Mouse (Mus musculus): Measurements from ENCODE around the gene Nek7.
A peak's percentile ranks its signal among the peaks of the same experiment; 100 is the strongest.

Nek7 gene

DNA sequence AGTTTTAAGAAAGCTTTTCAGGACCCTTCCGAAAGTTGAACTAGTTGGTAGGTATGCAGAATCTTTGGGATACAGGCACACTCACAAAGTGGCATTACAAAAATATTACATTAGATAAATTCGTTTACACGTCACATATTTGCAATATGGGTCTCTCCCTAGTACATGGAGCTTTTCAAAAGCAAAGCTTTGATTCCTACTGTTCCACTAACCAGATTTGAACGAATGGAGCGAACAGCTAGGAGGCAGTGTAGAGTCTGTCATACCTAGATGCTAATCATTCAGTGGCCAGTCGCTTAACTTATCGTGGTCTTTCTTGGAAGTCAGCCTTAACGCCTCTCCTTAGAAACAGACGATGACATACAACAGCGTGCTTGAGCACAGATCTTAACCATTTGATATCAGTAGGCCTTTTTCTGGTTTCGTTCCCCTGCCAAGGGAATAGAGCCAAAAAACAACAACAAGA is at the start of gene Nek7:
TSS of gene Nek7 (minus strand) at position 146 of the 466 bp plus-strand sequence.
- peak in 1 of 2 experiments; percentile 33 for DNase-seq

- DNase-seq: no peak
Measured at GRCm38 (mm10) chr1:138662342-138662741, 42.4 kb upstream of the Nek7 start.

- no peak for DNase-seq
Measured at GRCm38 (mm10) chr1:138654212-138654611, 34.3 kb upstream of the Nek7 start.

GRCm38 (mm10) chr1:138644991-138645390 is 25.1 kb upstream of the Nek7 start:
- DNase-seq: no peak

GRCm38 (mm10) chr1:138643306-138643830 is 23.4 kb upstream of the Nek7 start:
- no peak for DNase-seq

GRCm38 (mm10) chr1:138640934-138641461 is 21.1 kb upstream of the Nek7 start:
- DNase-seq: no peak

- no peak for DNase-seq
Measured at GRCm38 (mm10) chr1:138637850-138638249, 17.9 kb upstream of the Nek7 start.

DNA sequence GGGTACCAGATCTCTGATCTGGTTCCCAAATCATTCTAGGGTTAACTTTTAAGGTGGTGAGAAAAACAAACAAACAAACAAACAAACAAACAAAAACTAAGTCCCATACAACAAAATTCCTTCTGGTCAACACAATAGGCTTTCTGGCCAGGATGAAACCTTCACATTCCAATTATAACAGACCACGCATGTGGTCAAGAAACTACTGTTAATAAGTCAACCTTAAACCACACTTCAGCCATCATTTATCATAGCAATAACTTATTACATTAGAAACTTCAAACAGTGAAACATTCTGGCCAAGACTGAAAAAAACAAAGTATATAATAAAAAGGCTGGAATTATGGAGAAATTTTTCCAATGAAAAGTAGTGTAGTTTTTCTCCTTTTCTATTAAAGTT is 14.6 kb upstream of the Nek7 start:
- no peak for DNase-seq

DNA sequence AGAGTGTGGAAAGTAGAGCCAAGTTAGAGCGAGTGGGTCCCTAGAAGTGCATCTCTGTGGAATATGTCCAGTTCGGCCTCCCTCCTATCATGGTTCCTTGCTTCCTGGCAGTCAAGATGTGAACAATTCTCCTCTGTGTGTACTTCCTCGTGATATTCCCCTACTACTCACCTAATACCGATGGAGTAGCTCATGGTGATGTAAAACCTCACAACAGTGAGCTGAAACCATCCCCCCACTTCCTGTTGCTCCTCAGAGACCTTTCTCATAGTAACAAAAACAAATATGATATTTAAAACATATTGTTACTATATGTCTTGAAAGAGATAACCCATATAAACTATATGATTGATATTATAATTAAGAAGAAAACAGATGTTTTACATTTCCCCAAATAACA is 9.0 kb upstream of the Nek7 start:
- no peak for DNase-seq

DNA sequence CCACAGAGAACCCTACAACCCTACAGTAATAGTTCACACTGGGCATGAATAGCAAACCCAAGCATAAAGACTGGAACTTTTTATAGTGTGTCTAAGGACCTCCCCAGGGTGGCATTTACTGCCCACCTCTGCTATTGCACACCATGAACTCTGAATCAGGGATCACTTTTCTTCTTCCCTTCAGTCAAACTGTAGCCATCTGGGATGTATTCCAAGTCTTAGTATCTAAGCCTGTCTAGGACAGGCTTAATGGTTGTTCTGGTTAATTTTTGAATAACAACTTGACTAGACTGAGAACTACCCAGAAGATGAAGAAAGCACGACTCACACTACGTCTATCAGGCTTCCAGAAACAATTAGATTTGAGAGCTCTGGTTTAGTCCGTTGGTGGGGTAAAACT is 8.5 kb upstream of the Nek7 start:
- no peak for DNase-seq

GRCm38 (mm10) chr1:138627804-138628203 is 7.9 kb upstream of the Nek7 start:
- DNase-seq: no peak

DNA sequence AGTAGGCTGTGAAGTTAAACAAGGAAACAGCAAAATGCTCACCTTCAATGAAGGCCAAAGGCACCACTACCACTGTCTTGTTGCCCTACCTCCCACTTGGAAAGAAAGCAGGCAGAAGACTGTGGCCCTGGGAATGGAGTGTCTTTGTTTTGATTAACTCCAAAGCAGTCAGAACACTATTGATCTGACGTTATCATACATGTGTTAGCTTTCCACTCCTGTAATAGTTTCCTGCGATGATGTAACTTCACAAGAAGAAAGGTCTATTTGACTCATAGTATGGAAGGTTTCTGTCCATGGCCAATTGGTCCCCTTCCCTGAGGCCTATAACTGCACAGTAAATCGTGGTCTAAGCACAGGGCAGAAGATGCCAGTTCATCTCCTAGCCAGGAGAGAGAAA is 6.3 kb upstream of the Nek7 start:
- DNase-seq: no peak

DNA sequence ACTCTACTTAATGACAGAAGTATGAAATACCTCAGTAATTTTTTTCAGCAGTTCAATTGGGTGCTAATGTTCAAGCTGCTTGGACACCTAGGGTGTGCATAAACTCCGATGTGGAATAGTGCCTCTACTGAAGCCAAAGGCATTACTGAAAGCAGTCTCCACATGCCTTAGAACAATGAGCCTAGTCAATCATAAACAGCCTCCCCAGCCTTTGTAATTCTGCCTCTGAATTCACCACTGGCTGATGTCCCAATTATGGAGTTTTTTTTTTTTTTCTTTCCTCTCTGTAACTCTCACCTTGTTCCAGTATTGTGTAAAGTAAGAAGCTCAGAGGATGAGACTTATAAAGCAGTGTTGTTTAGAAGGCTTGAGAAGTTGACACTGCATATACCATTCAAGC is 3.9 kb upstream of the Nek7 start:
- DNase-seq: no peak

- DNase-seq: no peak
Measured at GRCm38 (mm10) chr1:138622831-138623230, 2.9 kb upstream of the Nek7 start.

- DNase-seq: no peak
Measured at GRCm38 (mm10) chr1:138622431-138622830, 2.5 kb upstream of the Nek7 start.

DNA sequence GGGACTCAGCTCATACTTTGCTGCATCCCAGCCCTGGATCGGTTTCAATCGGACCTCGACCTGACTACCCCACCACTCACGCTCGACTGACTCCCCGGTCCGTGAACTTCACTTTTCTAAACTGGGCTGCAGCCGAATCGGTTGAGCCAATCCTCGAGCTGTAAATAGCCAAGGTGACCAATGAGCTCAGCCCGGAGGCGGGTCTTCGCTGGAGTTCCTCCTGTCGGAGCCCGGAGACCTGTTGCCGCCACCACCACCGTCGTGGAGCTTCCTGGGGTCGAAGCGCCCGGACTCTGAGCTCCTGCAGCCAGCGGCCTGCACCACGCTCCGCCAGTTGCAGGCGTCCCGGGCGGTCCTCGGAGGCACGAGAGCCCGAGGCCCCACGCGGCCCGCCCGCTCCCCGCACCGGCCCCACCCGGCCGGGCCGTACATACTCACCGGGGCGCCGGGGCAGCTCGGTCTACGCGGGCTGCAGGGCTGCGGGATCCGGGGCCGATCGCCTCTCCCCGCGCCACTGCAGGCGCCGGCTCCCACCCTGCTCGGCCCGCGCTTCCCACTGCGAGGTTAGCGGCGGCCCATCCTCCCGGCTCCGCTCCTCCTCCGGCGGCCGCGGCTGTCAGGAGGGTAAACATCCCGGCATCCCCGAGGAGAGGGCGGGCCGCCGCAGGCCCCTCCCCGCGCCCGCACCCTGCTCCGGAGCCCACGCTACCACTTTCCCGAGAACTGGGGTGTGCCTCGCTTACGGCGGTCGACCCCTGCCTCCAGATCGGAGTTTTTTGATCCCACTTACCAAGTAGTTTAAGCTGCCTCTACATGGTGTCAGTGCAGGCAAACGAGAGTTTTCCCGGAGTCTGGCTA is 598 bp downstream of the Nek7 start:
- DNase-seq: peak; percentile 96

DNA sequence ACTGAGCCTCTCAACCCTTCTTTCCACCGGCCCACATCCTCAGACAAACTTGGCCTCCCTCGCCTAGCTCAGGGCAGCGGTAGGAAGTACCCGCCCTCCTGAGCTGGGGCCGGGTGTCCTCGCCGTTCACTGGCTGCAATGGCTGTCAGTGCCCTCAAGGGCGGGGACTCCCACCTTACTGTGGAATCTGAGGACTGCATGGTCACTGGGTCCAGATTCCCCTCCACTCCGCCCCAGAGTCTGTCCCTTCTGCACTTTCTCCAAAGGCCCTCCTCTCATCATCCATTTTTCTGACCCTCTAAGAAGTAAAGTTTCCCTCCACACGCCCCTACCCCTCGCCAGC is 2.0 kb downstream of the Nek7 start:
- DNase-seq: peak; percentile 81 to 82

- DNase-seq: no peak
Measured at GRCm38 (mm10) chr1:138617279-138618011, 2.5 kb downstream of the Nek7 start.

DNA sequence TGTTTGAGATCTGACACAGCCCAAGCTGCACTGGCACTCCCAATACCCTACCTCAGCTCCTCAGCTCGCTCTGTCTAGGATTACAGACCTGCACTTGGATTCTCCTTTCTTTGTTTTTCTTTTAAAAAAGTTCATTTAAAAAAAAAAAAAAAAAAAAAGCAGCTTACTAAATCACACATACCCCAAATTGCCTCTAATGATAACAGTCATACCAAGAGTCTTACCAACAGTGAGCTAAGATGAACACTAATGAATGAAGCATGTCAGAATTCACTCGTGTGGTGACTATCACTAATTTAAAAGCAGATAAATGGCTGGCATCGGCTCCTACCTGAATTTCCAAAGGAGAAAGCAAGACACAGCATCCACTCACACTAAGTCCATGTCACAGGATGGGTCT is 4.6 kb downstream of the Nek7 start:
- DNase-seq: no peak

GRCm38 (mm10) chr1:138614552-138615287 is 5.2 kb downstream of the Nek7 start:
- peak in 1 of 2 experiments; percentile 17 for DNase-seq

DNA sequence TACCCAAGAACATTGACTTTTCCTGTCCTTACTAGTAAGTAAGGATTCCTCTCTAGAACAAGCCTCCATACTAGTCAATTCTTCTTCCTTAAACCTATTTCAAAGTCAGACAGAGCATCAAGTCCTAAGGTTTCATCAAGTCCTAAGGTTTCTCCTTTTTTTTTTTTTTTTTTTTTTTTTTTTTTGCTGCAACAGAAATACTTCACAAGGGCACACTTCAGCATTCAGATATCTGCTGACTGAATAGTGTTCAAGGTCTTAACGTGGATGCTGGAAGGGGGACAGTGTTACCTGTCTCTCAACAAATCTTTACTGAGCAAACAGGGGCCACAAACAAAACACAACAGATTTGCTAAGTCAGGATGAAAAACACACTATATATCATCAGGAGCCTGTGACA is 7.8 kb downstream of the Nek7 start:
- DNase-seq: no peak

DNA sequence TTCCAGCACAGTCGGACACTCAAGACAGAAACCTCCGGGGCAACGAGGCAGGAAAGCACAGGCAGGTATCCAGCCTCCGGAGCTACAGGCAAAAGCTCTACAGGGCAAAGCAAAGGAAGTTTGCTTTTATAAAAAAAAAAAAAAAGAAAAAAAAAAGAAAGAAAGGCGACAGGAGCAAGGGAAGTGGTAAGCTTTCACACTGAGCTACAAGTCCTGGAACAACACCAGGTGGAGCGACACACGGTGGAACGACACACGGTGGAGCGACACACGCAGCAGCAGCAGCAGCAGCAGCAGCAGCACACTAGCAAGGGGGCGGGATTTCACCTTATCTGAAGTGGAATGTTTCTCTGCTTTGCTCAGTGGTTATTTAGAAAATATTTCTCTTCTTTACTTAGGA is 10.8 kb downstream of the Nek7 start:
- no peak for DNase-seq

- no peak for DNase-seq
Measured at GRCm38 (mm10) chr1:138608336-138608735, 11.6 kb downstream of the Nek7 start.

Data from thymus, adult 18-20 months (tissue).